Mouse (Mus musculus) lung, adult 2 months (tissue): ENCODE results near the gene Olfr15. TPM values are rescaled to one million over a fixed set of nuclear protein-coding genes. Genes with fewer than 3 reads are reported as not detected.

ENCODE experiments used
- DNase-seq: peaks from one replicate; pipeline ENCODE4 v3.0.0; 2022
- H3K4me1 ChIP-seq: fragments of 200-500 bp; 2 replicates; pipeline ENCODE4 v1.6.1; 2011; ENCODE audit warnings: low read length; ENCODE audit not compliant: control insufficient read depth, insufficient read depth
- H3K4me3 ChIP-seq: fragments of 200-500 bp; replicated peaks from 2 replicates; pipeline ENCODE3; 2011; ENCODE audit warnings: low read depth, mild to moderate bottlenecking, control low read depth, low read length; ENCODE audit errors: extremely low read depth
- CTCF ChIP-seq: fragments of 200-500 bp; IDR thresholded peaks from 2 replicates; pipeline ENCODE4 v1.5.1; 2011; ENCODE audit warnings: mild to moderate bottlenecking, low read length, control low read depth; ENCODE audit not compliant: insufficient read depth
- POLR2A ChIP-seq: fragments of 200-500 bp; IDR thresholded peaks from 2 replicates; pipeline ENCODE4 v1.6.1; 2011; ENCODE audit warnings: low read depth, mild to moderate bottlenecking, control low read depth, low read length, borderline replicate concordance; ENCODE audit errors: extremely low read depth
- WGBS: fragments of 180-500 bp; shearing (Covaris S2); methylation state at CpG from one replicate; pipeline ENCODE4 v1.1.7; 2018; 5-methylcytosine and 5-hydroxymethylcytosine counted together
- polyA plus RNA-seq: library from polyadenylated mRNA; depleted of rRNA; stranded (reverse); fragments of >200 nt; gene quantifications from 2 replicates; pipeline ENCODE4 v1.2.3, GENCODE M21; 2012; rRNA removed

Gene Olfr15
- polyA plus RNA-seq, 1 experiment = not detected

DNA sequence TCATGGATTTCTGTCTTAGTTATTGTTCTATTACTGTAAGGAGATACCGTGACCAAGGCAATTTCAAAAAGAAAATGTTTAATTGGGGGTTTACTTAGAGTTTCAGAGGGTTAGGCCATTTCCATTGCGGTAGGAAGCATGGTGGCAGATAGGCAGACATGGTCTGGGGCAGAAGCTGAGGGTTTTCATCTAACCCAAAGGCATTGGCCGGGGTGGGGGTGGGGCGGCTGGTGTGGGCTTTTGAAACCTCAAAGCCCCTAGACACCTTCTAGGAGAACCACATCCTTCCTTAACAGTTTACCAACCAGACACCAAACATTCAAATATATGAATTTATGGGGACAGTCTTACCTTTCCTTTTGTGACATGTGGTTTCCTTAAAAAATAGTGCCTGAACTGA is 28.6 kb downstream of the Olfr15 start:
- DNase-seq = no peak
- no peak for TF ChIP-seq CTCF
- no peak for TF ChIP-seq POLR2A
- 91% methylated on average over 4 of the region's 4 CpGs for WGBS
- Histone ChIP-seq H3K4me3 (no peak overlapping the region), H3K4me1 (no peaks in the 10 kb centered on the region)

DNA sequence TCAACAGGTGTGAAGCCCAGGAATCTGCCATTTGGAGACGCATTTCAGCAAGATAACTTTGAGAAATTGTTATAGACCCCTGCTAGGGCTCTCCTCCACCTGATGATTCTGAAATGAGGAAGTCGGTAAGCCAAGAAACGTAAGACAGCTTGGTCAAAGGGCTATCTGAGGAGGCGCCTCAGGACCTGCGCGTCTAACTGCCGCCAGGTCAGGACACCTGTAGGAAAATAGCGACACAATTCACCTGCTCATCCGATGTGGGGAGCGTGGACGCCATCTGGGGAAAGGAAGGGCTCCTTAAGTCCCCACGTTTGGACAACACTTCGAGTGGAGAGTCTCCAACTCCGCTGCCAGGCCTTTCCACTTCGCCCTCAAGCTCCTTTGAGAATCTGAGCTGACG is 41.1 kb downstream of the Olfr15 start:
- H3K4me3 ChIP-seq = peak overlapping the region; percentile 78
- TF ChIP-seq POLR2A (no peak), CTCF (no peak)
- H3K4me1 ChIP-seq = peaks cover 6% of the 10 kb centered on the region
- no peak for DNase-seq
- 3% methylated on average over 16 of the region's 16 CpGs for WGBS

GRCm38 (mm10) chr16:3872216-3873047 is 41.8 kb downstream of the Olfr15 start, which contains the start of gene Naa60:
Gene Naa60 (plus strand): TSS chr16:3872375.
- TF ChIP-seq POLR2A (peak; percentile 27; the same call in 1 of the 2 replicates), CTCF (no peak)
- peak within 1 kb of the TSS; percentile 78 for H3K4me3 ChIP-seq
- peaks cover 6% of the 10 kb centered on the region for H3K4me1 ChIP-seq
- 5% methylated on average over 47 of the region's 47 CpGs for WGBS
- DNase-seq = peak; percentile 89

- WGBS = 92% methylated on average over 4 of the region's 4 CpGs
- TF ChIP-seq POLR2A (no peak), CTCF (no peak)
- H3K4me3 ChIP-seq = no peak overlapping the region
- peaks cover 4% of the 10 kb centered on the region for H3K4me1 ChIP-seq
- DNase-seq = no peak
Observed at GRCm38 (mm10) chr16:3876346-3876745, 45.7 kb downstream of the Olfr15 start.

DNA sequence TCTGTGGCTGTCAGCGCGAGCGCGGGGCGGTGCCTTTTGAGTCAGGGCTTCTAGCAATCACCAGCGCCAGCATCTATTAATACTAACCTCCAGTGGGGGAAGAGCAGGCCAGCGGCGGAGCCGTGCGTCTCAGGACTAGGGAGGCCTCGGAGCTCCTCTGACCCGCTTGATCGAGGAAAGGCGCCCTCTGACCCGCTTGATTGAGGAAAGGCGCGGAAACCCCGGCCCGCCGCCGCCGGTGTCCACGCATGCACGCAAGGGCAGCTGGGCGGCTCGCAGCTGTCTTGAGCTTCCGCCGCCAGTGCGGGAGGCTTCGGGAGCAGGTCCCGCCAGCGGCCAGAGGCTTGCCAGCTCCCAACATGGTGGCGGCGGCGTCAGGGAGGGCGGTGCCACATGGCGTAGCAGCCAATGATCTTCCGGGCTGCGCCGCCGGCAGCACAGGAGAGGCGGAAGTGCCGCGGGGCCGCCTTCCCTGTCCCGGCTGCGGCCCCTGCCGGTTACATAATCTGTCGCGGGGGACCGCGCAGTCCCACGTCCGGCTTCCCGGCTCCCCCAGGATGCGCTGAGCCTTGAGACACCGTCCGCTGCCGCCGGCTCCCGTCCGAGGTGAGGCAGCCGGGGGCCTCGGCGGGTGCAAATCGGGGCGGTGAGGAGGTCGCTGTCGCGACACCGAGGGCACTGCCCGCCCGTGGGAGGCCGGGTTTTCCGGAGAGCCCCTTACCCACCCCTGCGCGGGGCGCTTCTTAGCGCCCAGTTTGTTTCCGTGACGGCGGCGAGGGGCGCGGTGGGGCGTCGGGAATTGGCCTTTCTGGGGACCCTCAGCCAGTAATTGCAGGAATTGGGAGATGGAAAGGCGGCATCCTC is 53.8 kb downstream of the Olfr15 start, which contains the start of the genes Zfp597 and Gm20695:
Zfp597 (minus strand) TSS at position 361 of the 864 bp plus-strand sequence.
Gm20695 (plus strand) TSS at position 448 of the 864 bp plus-strand sequence.
- Histone ChIP-seq H3K4me1 (peaks cover 9% of the 10 kb centered on the region), H3K4me3 (peak within 1 kb of the TSS; percentile 77)
- peak; percentile 95 for DNase-seq
- under 1% methylated on average over 88 of the region's 88 CpGs for WGBS
- peak; percentile 63; the same call in 1 of the 2 replicates for TF ChIP-seq POLR2A
- TF ChIP-seq CTCF = no peak

- peak overlapping the region; percentile 77 for H3K4me3 ChIP-seq
- TF ChIP-seq POLR2A (no peak), CTCF (no peak)
- peaks cover 9% of the 10 kb centered on the region for H3K4me1 ChIP-seq
- under 1% methylated on average over 10 of the region's 10 CpGs for WGBS
- DNase-seq = no peak
Observed at GRCm38 (mm10) chr16:3885065-3885670, 54.5 kb downstream of the Olfr15 start.

GRCm38 (mm10) chr16:3891621-3892295 is 61.1 kb downstream of the Olfr15 start:
- DNase-seq = no peak
- 94% methylated on average over 14 of the region's 14 CpGs for WGBS
- TF ChIP-seq POLR2A (no peak), CTCF (no peak)

DNA sequence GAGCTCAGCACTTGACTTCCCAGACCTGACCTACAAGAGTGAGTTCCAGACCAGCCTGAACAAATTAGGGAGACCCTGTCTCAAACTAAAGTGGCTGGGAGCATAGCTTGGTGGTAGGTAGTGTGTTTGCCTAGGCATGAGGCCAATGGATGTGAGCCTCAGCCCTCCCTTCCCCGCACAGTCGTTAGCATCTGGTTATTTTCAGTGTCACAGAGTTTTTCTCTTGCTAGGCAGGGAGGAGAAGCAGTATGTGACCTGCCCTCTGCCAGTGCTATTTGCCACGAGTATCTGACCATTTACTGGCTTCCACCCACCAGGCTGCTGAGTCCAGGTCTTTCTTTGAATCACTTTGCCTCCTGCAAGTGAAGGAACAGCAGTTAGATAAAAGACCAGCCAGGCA is 63.1 kb downstream of the Olfr15 start:
- DNase-seq = no peak
- H3K4me1 ChIP-seq = peaks cover 2% of the 10 kb centered on the region; the same call in 1 of the 2 replicates
- WGBS = 41% methylated on average over 3 of the region's 3 CpGs

More at GRCm38 (mm10) chr16:3891621-3892295, 61.1 kb downstream of the Olfr15 start:
- Histone ChIP-seq H3K4me1 (peaks cover 2% of the 10 kb centered on the region; the same call in 1 of the 2 replicates), H3K4me3 (no peak overlapping the region)

More for the DNA sequence above, 63.1 kb downstream of the Olfr15 start:
- H3K4me3 ChIP-seq = no peak overlapping the region
- TF ChIP-seq POLR2A (no peak), CTCF (no peak)

Other genes starting within 250 kb of the Olfr15 start
- gene Olfr161, start 239.8 kb upstream of the Olfr15 start, polyA plus RNA-seq = not detected in 2 replicates
- gene Mefv, start 112.8 kb upstream of the Olfr15 start, polyA plus RNA-seq = 0.38 and 0.54 TPM in 2 replicates
- gene Zfp263, start 86.8 kb upstream of the Olfr15 start, polyA plus RNA-seq = 7.7 and 8.0 TPM in 2 replicates
- gene Zfp174, start 16.4 kb downstream of the Olfr15 start, polyA plus RNA-seq = 0.96 and 1.1 TPM in 2 replicates
- 59.4 and 65.8 TPM in 2 replicates for gene Naa60, start 41.5 kb downstream of the Olfr15 start, polyA plus RNA-seq
- gene Zfp597, start 53.7 kb downstream of the Olfr15 start, polyA plus RNA-seq = 3.4 and 3.5 TPM in 2 replicates
- gene Gm20695, start 53.8 kb downstream of the Olfr15 start, polyA plus RNA-seq = 0.12 and 0.14 TPM in 2 replicates
- 14.9 TPM in 2 replicates for gene 1700037C18Rik, start 77.8 kb downstream of the Olfr15 start, polyA plus RNA-seq
- gene Cluap1, start 77.9 kb downstream of the Olfr15 start, polyA plus RNA-seq = 5.7 and 6.3 TPM in 2 replicates
- gene Nlrc3, start 145.8 kb downstream of the Olfr15 start, polyA plus RNA-seq = 5.9 and 6.3 TPM in 2 replicates
- 16.3 and 17.2 TPM in 2 replicates for gene Slx4, start 172.9 kb downstream of the Olfr15 start, polyA plus RNA-seq
- gene Dnase1, start 206.1 kb downstream of the Olfr15 start, polyA plus RNA-seq = 0.11 and 0.18 TPM in 2 replicates
- 47.8 and 54.6 TPM in 2 replicates for gene Trap1, start 246.9 kb downstream of the Olfr15 start, polyA plus RNA-seq